Mouse (Mus musculus): ENCODE data around the gene Pfdn5.
"Not testable (repeated sequence)": the region's sequence is repeated elsewhere in the genome, so short reads cannot be mapped to it uniquely, and the experiment has no call there.

Pfdn5 gene

GRCm38 (mm10) chr15:102335254-102335653 lies 9.3 kb downstream of the Pfdn5 start:
- no peak for DNase-seq (ENCODE audit: low spot score)

- DNase-seq (ENCODE audit: low spot score) = not testable (repeated sequence)
These were observed 10.0 kb downstream of the Pfdn5 start for GRCm38 (mm10) chr15:102335925-102336324.

- DNase-seq (ENCODE audit: low spot score) = no peak
These were observed 11.0 kb downstream of the Pfdn5 start for GRCm38 (mm10) chr15:102336946-102337345.

- no peak for DNase-seq (ENCODE audit: low spot score)
These were observed 13.7 kb downstream of the Pfdn5 start for GRCm38 (mm10) chr15:102339612-102340011.

GRCm38 (mm10) chr15:102341580-102341979 lies 15.7 kb downstream of the Pfdn5 start:
- peak; percentile 56 for DNase-seq (ENCODE audit: low spot score)

- no peak for DNase-seq (ENCODE audit: low spot score)
These were observed 18.6 kb downstream of the Pfdn5 start for GRCm38 (mm10) chr15:102344490-102344889.

- no peak for DNase-seq (ENCODE audit: low spot score)
These were observed 20.5 kb downstream of the Pfdn5 start for GRCm38 (mm10) chr15:102346444-102346843.

- DNase-seq (ENCODE audit: low spot score) = peak; percentile 94
These were observed 24.4 kb downstream of the Pfdn5 start, which contains the start of gene Aaas for GRCm38 (mm10) chr15:102350138-102350941. Gene Aaas, minus strand, starts transcription at chr15:102350771.

GRCm38 (mm10) chr15:102350942-102351291 lies 25.0 kb downstream of the Pfdn5 start:
- DNase-seq (ENCODE audit: low spot score) = no peak

GRCm38 (mm10) chr15:102352177-102352576 lies 26.3 kb downstream of the Pfdn5 start:
- DNase-seq (ENCODE audit: low spot score) = no peak

GRCm38 (mm10) chr15:102353986-102354385 lies 28.1 kb downstream of the Pfdn5 start:
- no peak for DNase-seq (ENCODE audit: low spot score)

GRCm38 (mm10) chr15:102355134-102355870 lies 29.4 kb downstream of the Pfdn5 start:
- DNase-seq (ENCODE audit: low spot score) = peak; percentile 44

- DNase-seq (ENCODE audit: low spot score) = peak; percentile 68
These were observed 30.0 kb downstream of the Pfdn5 start for GRCm38 (mm10) chr15:102355871-102356441.

- no peak for DNase-seq (ENCODE audit: low spot score)
These were observed 30.8 kb downstream of the Pfdn5 start for GRCm38 (mm10) chr15:102356501-102357325.

GRCm38 (mm10) chr15:102358126-102358525 lies 32.2 kb downstream of the Pfdn5 start:
- no peak for DNase-seq (ENCODE audit: low spot score)

GRCm38 (mm10) chr15:102358834-102359233 lies 32.9 kb downstream of the Pfdn5 start:
- no peak for DNase-seq (ENCODE audit: low spot score)

- DNase-seq (ENCODE audit: low spot score) = no peak
These were observed 36.7 kb downstream of the Pfdn5 start for GRCm38 (mm10) chr15:102362648-102363047.

GRCm38 (mm10) chr15:102364678-102365077 lies 38.8 kb downstream of the Pfdn5 start:
- DNase-seq (ENCODE audit: low spot score) = no peak

- DNase-seq (ENCODE audit: low spot score) = no peak
These were observed 40.3 kb downstream of the Pfdn5 start for GRCm38 (mm10) chr15:102366238-102366637.

GRCm38 (mm10) chr15:102366733-102367344 lies 40.9 kb downstream of the Pfdn5 start, which contains the start of gene Sp7:
Gene Sp7, minus strand, starts transcription at chr15:102367182.
- DNase-seq (ENCODE audit: low spot score) = no peak

GRCm38 (mm10) chr15:102369972-102370371 lies 44.1 kb downstream of the Pfdn5 start:
- DNase-seq (ENCODE audit: low spot score) = no peak

All from layer of hippocampus, adult 11-12 months (tissue).